Mouse (Mus musculus) v-Abl transformed pro-B cells (cell line): ENCODE measurements around the gene Jmjd6.

Experiments used
- in situ Hi-C, 2 experiments: fragments of 400-800 bp; cut with MboI; formaldehyde crosslinking; loops; one replicate each; pipeline ENCODE4 v1.15.1; 2025; ENCODE audit not compliant: unreplicated experiment in 2 of 2

Jmjd6 gene

DNA sequence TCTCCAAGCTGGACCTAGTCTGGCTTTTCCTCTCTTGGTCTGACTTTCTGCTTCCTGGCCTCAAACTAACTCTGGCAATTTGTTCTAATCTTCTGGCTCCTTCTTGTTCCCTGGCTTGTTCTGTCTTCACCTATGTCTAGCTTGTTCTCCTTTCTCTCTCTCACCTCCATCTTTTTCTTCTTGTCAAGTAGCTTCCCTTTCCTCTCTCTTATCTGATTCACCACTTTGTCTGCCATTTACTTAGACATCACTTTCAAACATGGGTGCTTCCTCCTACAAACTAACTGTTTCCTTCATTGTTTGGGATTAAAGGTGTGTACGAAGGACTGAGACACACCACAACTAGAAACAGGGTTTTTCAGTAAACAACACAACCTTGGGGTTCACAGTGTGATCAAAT lies 8.3 kb downstream of the Jmjd6 start:
- in situ Hi-C loops, result loop anchor here in 1 of 2 experiments (25.0 kb wide), 1 partner anchor 473 kb away; no protein-coding TSS in a partner anchor

DNA sequence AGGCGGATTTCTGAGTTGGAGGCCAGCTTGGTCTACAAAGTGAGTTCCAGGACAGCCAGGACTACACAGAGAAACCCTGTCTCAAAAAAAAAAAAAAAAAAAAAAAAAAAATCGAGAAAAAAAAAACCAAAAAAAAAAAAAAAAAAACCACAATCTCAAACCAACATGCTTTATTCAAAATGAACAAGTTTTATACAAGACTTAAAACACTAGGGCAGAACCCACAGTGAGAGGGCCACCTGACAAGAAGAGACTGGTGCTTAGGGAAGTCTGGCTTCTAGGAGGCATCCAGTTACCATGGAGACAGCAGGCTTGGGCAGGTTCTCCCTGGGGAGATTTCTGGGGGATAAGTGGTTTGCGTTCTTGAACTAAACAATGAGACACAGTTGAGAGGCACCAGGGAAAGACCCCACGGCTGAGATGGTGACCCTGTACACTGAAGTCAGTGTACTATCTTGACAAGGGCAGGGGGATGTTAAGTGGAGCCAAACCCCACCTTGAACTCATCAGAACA lies 11.0 kb downstream of the Jmjd6 start:
- in situ Hi-C loops, result loop anchor here in 1 of 2 experiments (25.0 kb wide), 1 partner anchor 470 kb away; no protein-coding TSS in a partner anchor

DNA sequence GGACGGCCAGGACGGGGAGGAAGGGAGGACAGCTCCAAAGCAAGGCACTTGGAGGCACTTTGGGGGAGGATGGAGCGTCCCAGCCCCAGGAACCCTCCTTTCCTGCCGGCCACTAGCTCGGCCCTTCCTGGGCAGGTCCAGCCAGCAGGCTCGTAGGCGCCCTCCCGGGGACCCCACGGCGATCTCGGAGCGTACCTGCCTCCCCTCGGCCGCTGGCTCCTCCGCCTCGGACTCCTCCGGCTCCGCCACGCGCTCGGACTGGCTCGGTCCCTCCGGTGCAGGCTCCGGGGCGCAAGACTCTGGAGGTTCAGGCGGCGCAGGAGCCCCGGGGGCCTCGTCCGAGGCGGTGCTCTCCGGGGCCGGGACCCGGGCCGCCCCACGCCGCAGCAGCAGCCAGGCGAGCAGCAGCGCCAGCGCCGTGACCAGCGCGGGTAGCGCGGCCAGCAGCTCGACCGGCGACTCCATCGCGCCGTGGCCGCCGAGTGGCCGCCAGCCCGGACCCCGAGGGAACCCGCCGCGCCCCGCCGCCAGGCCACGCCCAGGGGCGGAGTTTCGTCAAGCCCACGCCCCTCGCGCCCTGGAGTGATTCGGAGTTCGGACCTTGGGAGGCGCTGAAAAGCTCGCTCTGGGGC lies 15.6 kb downstream of the Jmjd6 start, which contains the start of gene Mxra7:
Gene Mxra7 (minus strand): TSS at position 513 of the 632 bp plus-strand sequence.
- in situ Hi-C loops, result loop anchor here in 1 of 2 experiments (25.0 kb wide), 1 partner anchor 465 kb away; no protein-coding TSS in a partner anchor

DNA sequence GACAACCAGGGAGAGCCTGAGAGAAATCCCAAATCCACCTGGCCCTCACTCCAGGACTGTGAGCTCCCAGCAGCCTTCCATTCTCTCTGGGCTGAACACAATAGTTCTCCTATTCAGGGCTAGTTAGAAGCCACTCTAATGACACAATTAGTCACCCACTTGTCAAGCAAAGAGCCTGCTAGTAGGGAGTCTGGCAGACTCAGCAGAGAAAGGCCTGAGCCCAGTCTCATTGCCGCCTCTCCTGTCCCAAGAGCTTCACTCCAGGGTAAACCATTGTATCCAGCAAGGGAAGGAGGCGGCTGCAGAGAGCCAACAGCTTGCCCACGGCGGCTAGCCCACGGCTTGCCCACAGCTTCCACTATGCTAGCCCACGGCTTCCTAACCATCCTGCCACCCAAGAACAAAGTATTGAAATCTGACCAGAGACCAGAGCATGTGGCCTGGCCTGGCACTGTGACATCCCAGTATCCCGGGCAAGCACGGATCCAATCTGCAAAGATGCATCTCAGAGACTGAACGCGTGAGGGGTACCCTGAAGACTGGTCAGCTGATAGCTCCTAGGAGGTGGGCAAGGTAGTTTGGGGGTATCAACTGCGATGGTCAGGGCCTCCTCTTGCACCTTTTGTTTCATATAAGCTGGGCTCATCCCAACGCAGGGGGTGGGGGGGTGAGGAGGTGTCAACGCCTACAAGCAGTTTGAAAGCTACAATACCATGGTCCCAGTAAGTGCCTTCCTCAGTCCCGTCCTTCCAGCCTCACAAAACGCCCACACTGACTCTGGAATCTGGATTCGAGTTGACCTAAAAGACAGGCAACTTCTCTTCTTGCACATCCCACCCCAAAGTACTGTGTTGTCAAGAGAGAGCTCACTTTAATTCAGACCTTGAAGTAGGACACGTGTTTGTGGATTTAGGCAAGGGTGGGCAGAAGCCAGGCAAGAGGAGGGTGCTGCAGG lies 16.4 kb downstream of the Jmjd6 start:
- in situ Hi-C loops, result loop anchor here in 1 of 2 experiments (25.0 kb wide), 1 partner anchor 465 kb away; no protein-coding TSS in a partner anchor

DNA sequence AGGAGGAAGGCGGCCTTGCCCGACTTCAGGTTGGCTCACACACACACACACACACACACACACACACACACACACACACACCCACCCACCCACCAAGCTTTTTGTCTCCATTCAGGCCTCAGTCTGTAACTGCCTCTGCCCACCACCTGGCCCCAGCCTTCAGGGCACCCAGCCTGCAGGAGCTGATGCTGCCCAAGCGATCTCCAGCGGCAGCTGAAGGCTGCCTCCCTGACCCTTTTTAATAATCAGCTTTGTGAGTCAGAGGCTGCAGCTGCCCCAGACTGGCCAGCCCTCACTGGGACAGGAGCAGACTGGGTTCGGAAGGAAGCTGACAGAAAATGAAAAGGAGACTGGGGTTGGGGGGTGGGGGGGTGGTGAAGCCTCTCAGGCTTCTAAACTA lies 18.0 kb downstream of the Jmjd6 start:
- in situ Hi-C loops, result loop anchor here in 1 of 2 experiments (25.0 kb wide), 1 partner anchor 463 kb away; no protein-coding TSS in a partner anchor

DNA sequence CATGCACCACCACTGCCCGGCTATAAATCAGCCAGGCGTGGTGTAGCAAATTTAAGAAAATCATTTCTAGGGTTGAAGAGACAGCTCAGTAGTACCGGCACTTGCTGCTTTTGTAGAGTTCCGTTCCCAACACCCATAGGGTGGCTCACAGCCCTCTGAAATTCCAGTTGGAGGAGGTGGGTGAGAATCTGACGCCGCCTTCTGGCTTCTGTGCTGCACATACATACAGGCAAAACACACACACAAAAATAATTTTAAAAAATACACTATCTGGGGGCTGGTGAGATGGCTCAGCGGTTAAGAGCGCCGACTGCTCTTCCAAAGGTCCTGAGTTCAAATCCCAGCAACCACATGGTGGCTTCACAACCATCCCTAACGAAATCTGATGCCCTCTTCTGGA lies 19.4 kb downstream of the Jmjd6 start:
- in situ Hi-C loops, result loop anchor here (25.0 kb wide), 2 partner anchors 312 to 937 kb away; partner anchors contain the start of gene Smim5 (in 1 of the 2)

- in situ Hi-C loops, result loop anchor here (25.0 kb wide), 2 partner anchors 311 to 936 kb away; partner anchors contain the start of gene Smim5 (in 1 of the 2)
These were observed 20.0 kb downstream of the Jmjd6 start for GRCm38 (mm10) chr11:116823255-116823654.

DNA sequence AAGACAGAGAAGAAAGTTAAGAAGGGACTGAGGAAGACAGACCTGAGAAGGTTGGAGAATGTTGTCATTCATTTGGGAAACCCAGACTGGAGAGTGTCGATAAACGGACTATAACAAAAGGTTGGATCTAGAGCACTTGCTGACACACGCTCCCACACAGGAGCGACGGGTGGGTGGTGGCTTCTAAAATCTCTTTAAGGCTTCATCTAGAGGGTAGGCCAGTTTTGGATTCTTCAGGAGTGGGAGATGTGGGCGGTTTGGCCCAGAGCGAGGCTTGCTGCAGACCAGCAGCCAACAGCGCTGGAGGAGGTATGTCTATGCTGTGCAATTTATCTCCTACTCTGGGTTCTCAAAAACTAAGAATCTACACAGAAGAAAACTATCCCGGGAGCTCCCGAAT lies 20.6 kb downstream of the Jmjd6 start:
- in situ Hi-C loops, result loop anchor here (25.0 kb wide), 2 partner anchors 310 to 935 kb away; partner anchors contain the start of gene Smim5 (in 1 of the 2)

- in situ Hi-C loops, result loop anchor here (25.0 kb wide), 2 partner anchors 310 to 935 kb away; partner anchors contain the start of gene Smim5 (in 1 of the 2)
These were observed 21.0 kb downstream of the Jmjd6 start for GRCm38 (mm10) chr11:116822215-116822614.

- in situ Hi-C loops, result loop anchor here (25.0 kb wide), 2 partner anchors 309 to 934 kb away; partner anchors contain the start of gene Smim5 (in 1 of the 2)
These were observed 21.9 kb downstream of the Jmjd6 start for GRCm38 (mm10) chr11:116821057-116821940.

GRCm38 (mm10) chr11:116819932-116820593 lies 23.2 kb downstream of the Jmjd6 start:
- in situ Hi-C loops, result loop anchor here (10.0 to 25.0 kb wide), 3 partner anchors 235 to 933 kb away; partner anchors contain the start of gene Smim5 (in 1 of the 2)

DNA sequence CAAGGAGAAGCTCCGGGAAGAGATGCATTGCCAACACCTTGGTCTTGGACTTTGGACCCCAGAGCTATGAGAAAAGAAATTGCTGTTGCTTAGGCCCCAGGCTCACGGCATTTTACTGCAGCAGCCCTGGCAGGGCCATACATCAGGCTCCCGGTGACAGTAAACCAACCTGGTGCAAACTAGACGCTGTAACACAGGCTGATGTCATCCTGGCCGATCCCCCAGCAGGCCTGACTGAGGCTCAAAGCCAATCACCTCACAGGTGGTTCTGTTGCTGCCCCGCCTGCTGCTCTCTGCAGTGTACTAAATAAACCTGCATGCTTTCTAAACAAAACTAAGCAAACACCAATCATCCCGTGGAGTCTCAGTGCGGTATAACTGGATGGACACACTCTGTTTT lies 24.5 kb downstream of the Jmjd6 start:
- in situ Hi-C loops, result loop anchor here (10.0 to 25.0 kb wide), 3 partner anchors 236 to 931 kb away; partner anchors contain the start of gene Smim5 (in 1 of the 2)

- in situ Hi-C loops, result loop anchor here (10.0 to 25.0 kb wide), 3 partner anchors 237 to 930 kb away; partner anchors contain the start of gene Smim5 (in 1 of the 2)
These were observed 25.7 kb downstream of the Jmjd6 start for GRCm38 (mm10) chr11:116817567-116817966.

- in situ Hi-C loops, result loop anchor here (10.0 to 25.0 kb wide), 3 partner anchors 238 to 929 kb away; partner anchors contain the start of gene Smim5 (in 1 of the 2)
These were observed 26.5 kb downstream of the Jmjd6 start for GRCm38 (mm10) chr11:116816769-116817168.

- in situ Hi-C loops, result loop anchor here (10.0 to 25.0 kb wide), 3 partner anchors 240 to 928 kb away; partner anchors contain the start of gene Smim5 (in 1 of the 2)
These were observed 28.3 kb downstream of the Jmjd6 start for GRCm38 (mm10) chr11:116814884-116815415.

- in situ Hi-C loops, result loop anchor here (10.0 to 25.0 kb wide), 3 partner anchors 241 to 927 kb away; partner anchors contain the start of gene Smim5 (in 1 of the 2)
These were observed 29.0 kb downstream of the Jmjd6 start for GRCm38 (mm10) chr11:116814076-116814883.

GRCm38 (mm10) chr11:116813610-116814009 lies 29.6 kb downstream of the Jmjd6 start:
- in situ Hi-C loops, result loop anchor here (10.0 to 25.0 kb wide), 3 partner anchors 241 to 926 kb away; partner anchors contain the start of gene Smim5 (in 1 of the 2)
